Mouse (Mus musculus) forebrain, embryonic 12.5 days (tissue): ENCODE results near the gene Klhl13. TPM values are rescaled to one million over a fixed set of nuclear protein-coding genes. Genes with fewer than 3 reads are reported as not detected.

Experiments used
- ATAC-seq: fragments of 200-750 bp; cut with Nextera tagmentation; 2 replicates; pipeline ENCODE4 v1.8.0; 2017; ENCODE audit warnings: moderate TSS enrichment; ENCODE audit not compliant: low FRiP score
- H3K27ac ChIP-seq: fragments of 300-500 bp; sonication (generic); 2 replicates; pipeline ENCODE4 v1.5.1; 2016; ENCODE audit warnings: mild to moderate bottlenecking
- H3K27me3 ChIP-seq: fragments of 300-500 bp; sonication (generic); 2 replicates; pipeline ENCODE4 v1.6.1; 2016; ENCODE audit warnings: mild to moderate bottlenecking
- H3K36me3 ChIP-seq: fragments of 300-500 bp; sonication (generic); replicated peaks from 2 replicates; pipeline ENCODE4 v1.6.1; 2016; ENCODE audit warnings: mild to moderate bottlenecking
- H3K4me1 ChIP-seq: fragments of 300-500 bp; sonication (generic); 2 replicates; pipeline ENCODE4 v1.6.1; 2016
- H3K4me2 ChIP-seq: fragments of 300-500 bp; sonication (generic); 2 replicates; pipeline ENCODE4 v1.6.1; 2016; ENCODE audit warnings: mild to moderate bottlenecking, moderate library complexity
- H3K4me3 ChIP-seq: fragments of 300-500 bp; sonication (generic); replicated peaks from 2 replicates; pipeline ENCODE4 v1.5.1; 2016; ENCODE audit warnings: mild to moderate bottlenecking
- H3K9ac ChIP-seq: fragments of 300-500 bp; sonication (generic); 2 replicates; pipeline ENCODE4 v1.6.1; 2016; ENCODE audit warnings: mild to moderate bottlenecking
- H3K9me3 ChIP-seq: fragments of 300-500 bp; sonication (generic); 2 replicates; pipeline ENCODE4 v1.6.1; 2016
- WGBS: fragments of 180-500 bp; shearing (Covaris S2); methylation state at CpG from one replicate; pipeline ENCODE4 v1.1.7; 2016; 5-methylcytosine and 5-hydroxymethylcytosine counted together
- polyA plus RNA-seq: library from polyadenylated mRNA; unstranded; fragments of >200 nt; fragmentation: Nextera tagmentation; extraction: Ambion mirVana; gene quantifications from 2 replicates; pipeline ENCODE4 v1.2.1, GENCODE M21; 2016

Klhl13 gene
- 78.0 and 88.2 TPM in 2 replicates for polyA plus RNA-seq

DNA sequence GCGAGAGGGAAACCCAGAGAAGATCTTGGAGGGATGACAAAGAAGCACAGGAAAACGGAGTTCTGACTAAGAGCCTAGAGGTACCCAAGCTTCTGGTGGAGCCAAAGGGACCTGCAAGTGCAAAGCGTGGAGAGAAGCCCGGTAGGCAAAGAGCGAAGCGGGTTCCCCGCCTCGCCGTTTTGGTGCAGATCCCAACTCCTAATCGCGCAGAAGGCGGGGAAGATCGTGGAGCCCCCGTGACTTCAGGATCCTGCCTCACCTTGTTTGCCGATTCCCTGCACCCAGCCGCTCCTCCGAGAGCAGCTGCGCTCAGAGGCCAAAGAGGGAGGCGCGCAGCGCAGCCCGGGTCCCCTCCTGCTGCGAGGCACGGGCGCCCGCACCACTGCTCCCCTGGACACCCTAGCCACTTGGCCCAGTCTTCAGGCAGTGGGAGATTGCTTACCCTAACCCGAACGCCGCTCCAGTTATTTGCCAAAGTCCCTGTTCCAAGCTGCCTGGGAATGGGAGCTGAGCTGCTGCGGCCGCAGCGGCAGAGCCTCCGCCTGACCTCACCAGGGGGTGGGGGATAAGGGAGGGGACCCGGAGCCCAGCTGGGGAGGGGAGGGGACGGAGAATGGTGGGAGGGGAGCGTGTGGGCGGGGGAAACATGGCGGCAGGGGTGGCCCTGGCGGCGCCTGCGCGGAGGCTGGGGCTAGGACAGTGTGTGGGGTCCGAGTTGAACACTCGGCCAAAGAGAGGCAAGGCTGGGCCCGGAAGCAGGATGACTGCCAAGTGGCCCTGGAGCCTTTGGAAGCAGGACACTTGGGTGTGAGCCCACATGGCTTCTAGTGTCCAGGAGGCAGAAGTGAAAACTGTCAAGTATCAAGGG lies at the start of gene Klhl13:
Gene Klhl13, minus strand, starts transcription at position 569 of the 868 bp plus-strand sequence.
- WGBS, result 15% methylated on average over 45 of the region's 45 CpGs
- ATAC-seq, result peak; percentile 94
- Histone ChIP-seq H3K4me2 (peak within 1 kb of the TSS; percentile 50), H3K27ac (peak within 1 kb of the TSS; percentile 61), H3K4me3 (peak within 1 kb of the TSS; percentile 52), H3K36me3 (no peaks in the 10 kb centered on the region), H3K9me3 (no peaks in the 10 kb centered on the region), H3K9ac (peak within 1 kb of the TSS; percentile 64), H3K27me3 (no peaks in the 10 kb centered on the region), H3K4me1 (no peaks in the 10 kb centered on the region)

DNA sequence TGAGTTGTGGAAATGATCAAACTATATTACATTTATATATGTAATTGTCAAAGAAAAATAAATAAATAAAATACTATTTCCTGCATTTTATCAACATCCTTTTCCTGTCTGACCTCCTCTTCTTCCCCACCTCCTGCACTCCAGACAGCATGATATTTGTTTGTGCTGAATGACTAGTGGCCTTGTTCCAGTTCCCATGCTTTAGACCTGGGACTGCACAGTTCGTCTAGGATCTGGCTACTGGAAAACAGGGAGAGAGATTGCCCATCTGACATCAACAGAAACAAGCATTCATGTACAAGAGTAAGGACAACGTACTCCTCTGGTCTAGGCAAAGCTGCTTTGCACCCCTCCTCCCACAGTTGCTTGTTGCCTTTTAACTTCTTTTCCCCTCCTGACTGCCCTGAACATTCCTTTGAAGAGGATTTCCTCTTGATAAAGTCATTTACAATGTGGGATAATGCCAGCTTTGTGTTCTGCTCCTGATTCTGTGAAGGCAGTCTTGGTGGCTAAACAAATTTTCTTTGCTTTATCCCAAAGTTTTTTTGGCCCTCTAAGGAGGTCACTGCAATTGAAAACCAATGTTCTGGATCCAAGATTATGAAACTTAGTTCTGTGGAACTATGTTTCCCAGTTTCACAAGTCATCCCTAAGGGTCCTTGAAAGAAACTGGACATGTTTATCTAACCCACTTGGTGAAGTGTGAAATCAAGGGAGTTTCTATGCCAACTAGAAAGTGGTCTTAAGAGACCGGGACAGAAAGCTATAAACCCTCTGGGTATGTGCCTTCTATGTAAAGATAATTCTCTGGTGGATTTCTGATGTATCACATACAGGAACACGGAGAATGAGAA lies 44.6 kb upstream of the Klhl13 start:
- Histone ChIP-seq H3K4me3 (no peak overlapping the region), H3K36me3 (no peaks in the 10 kb centered on the region), H3K4me1 (no peaks in the 10 kb centered on the region), H3K27me3 (no peaks in the 10 kb centered on the region), H3K4me2 (no peak overlapping the region), H3K27ac (no peak overlapping the region), H3K9ac (no peak overlapping the region), H3K9me3 (no peaks in the 10 kb centered on the region)
- whole genome bisulfite sequencing, result 72% methylated on average over 4 of the region's 4 CpGs
- ATAC-seq, result no peak

DNA sequence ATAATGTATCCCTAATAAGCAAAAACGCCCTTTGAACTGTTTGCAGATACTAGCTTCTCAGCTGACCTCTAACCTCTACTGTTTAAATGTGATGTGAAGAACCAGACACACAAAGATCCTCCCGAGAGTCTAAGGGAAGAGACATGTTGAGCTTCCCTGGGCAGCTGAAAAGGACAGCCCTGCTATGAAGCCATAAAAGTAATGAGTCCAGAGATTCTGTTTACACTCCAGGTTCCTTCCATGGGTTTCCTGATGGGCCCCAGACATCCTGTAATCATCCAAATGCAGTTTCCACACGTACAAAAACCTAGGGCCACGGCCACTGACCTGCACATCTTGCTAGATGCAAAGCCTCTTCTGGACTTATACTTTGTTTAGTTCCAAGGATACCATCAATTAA lies 23.8 kb upstream of the Klhl13 start:
- no peak overlapping the region for H3K4me3 ChIP-seq
- no peak overlapping the region for H3K27ac ChIP-seq
- no peak overlapping the region for H3K4me2 ChIP-seq
- no peak overlapping the region for H3K9ac ChIP-seq
- H3K4me1 ChIP-seq, result no peaks in the 10 kb centered on the region
- H3K27me3 ChIP-seq, result no peaks in the 10 kb centered on the region
- H3K36me3 ChIP-seq, result no peaks in the 10 kb centered on the region
- 70% methylated on average over 4 of the region's 4 CpGs for WGBS
- ATAC-seq, result no peak
- H3K9me3 ChIP-seq, result no peaks in the 10 kb centered on the region

DNA sequence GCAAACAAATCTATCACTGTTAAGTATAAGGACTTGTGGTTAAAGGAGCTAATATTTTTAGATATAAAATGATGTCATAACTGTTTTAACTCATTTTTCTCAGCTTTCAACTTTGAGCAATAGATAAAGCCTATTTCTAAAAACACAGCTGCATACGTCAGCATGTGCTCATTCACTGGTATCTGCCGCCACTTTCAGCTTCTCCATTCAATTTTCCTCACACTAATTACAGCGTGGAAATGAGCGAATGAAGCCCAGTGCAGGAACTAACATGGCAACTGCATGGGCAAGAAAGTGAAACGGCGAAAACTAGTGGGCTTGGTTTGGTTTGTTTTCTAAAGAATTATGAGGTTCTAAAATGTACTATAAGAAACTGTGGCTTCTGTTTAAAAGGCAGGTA lies 1.4 kb downstream of the Klhl13 start:
- no peaks in the 10 kb centered on the region for H3K9me3 ChIP-seq
- H3K36me3 ChIP-seq, result no peaks in the 10 kb centered on the region
- no peak overlapping the region for H3K9ac ChIP-seq
- H3K4me2 ChIP-seq, result peak overlapping the region; percentile 43
- no peak overlapping the region for H3K27ac ChIP-seq
- no peaks in the 10 kb centered on the region for H3K4me1 ChIP-seq
- H3K4me3 ChIP-seq, result peak overlapping the region; percentile 18; the same call in 1 of the 2 replicates
- no peaks in the 10 kb centered on the region for H3K27me3 ChIP-seq
- no peak for ATAC-seq
- 40% methylated on average over 6 of the region's 6 CpGs for WGBS

DNA sequence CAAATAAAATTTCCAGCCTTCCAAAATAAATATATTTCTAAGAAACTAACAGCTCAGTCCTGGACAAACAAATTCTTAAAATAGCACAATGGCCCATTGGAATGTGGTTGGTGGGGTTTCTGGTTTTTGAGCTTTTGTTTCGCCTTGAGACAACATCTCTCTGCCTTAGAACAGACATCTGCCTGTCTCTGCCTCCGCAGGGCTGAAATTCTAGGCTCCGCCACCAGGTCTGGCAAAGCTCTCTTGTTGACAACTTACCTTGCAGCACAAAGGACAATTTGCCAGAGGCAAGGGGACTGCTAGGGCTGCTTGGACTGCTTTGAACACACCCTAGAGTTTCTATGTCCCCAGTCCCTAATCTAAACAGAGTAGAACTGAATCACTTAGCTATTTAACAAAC lies 4.4 kb downstream of the Klhl13 start:
- WGBS, result 91% methylated on average over 3 of the region's 3 CpGs
- no peaks in the 10 kb centered on the region for H3K9me3 ChIP-seq

DNA sequence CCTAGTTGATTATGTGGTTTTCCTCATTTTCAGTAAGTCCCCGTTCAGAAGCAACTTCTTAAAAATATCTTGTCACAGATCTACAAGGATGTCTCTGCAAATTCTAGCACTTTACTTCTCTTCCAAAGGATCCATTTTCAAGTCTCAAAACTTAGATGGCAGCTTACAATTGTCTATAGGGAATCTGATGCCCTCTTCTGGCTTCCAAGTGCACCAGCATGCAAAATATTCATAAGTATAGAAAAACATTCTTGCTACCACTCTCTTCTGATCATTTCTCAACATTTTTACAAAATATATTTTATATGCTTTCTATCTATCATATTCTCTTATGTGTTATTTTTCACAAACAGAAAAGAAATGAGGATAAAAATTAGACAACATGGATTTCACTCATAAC lies 14.8 kb downstream of the Klhl13 start:
- Histone ChIP-seq H3K9ac (no peak overlapping the region), H3K27ac (no peak overlapping the region), H3K4me1 (no peaks in the 10 kb centered on the region), H3K4me2 (no peak overlapping the region), H3K4me3 (no peak overlapping the region), H3K36me3 (no peaks in the 10 kb centered on the region), H3K9me3 (no peaks in the 10 kb centered on the region), H3K27me3 (no peaks in the 10 kb centered on the region)
- WGBS, result 86% methylated on average over 1 of the region's 1 CpGs
- no peak for ATAC-seq

More for the DNA sequence above, 4.4 kb downstream of the Klhl13 start:
- no peaks in the 10 kb centered on the region for H3K27me3 ChIP-seq
- H3K36me3 ChIP-seq, result no peaks in the 10 kb centered on the region
- ATAC-seq, result no peak
- H3K4me3 ChIP-seq, result no peak overlapping the region
- no peak overlapping the region for H3K27ac ChIP-seq
- H3K9ac ChIP-seq, result no peak overlapping the region
- no peaks in the 10 kb centered on the region for H3K4me1 ChIP-seq
- H3K4me2 ChIP-seq, result no peak overlapping the region

DNA sequence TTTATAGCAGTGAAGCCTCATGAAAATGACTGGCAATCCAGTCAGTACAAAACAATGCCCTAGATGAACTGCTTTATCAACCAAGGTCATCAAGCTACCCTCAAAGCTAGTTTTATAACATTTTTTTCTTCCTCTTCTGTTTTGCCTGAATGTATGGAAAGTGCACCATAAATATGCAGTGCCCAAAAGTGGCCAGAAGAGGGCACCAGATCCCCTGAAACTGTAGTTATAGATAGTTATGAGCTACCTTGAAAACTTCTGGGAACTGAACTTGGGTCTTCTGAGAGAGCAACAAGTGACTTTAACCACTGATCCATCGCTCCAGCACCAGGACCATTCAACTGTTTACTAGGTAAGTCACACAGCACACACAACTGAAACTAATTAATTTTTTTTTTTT lies 36.8 kb downstream of the Klhl13 start:
- no peak overlapping the region for H3K9ac ChIP-seq
- WGBS, result 78% methylated on average over 1 of the region's 1 CpGs

DNA sequence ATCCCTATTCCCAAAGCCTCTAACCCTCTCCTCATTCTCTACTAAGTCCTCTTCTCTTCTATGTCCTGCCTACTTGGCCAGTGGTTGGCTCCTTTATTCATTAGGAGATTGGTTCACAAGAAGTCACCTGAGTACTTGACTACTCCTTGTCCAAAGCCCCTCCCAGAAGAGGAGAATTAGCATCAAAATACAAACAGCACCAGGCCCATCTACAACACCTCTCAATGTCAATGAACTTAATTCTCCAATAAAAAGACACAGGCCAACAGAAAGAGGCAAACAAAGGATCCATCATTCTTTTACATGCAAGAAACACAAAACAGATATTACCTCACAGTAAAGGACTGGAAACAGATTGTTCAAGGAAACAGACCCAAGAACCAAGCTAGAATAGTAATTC lies 46.0 kb downstream of the Klhl13 start:
- Histone ChIP-seq H3K4me1 (no peaks in the 10 kb centered on the region), H3K4me2 (no peak overlapping the region), H3K27me3 (no peaks in the 10 kb centered on the region), H3K27ac (no peak overlapping the region), H3K9ac (no peak overlapping the region), H3K4me3 (no peak overlapping the region), H3K36me3 (no peaks in the 10 kb centered on the region), H3K9me3 (no peaks in the 10 kb centered on the region)
- no peak for ATAC-seq

More for the DNA sequence above, 36.8 kb downstream of the Klhl13 start:
- Histone ChIP-seq H3K9me3 (no peaks in the 10 kb centered on the region), H3K4me1 (no peaks in the 10 kb centered on the region), H3K4me3 (no peak overlapping the region), H3K27me3 (no peaks in the 10 kb centered on the region), H3K36me3 (no peaks in the 10 kb centered on the region), H3K4me2 (no peak overlapping the region), H3K27ac (no peak overlapping the region)
- ATAC-seq, result no peak

DNA sequence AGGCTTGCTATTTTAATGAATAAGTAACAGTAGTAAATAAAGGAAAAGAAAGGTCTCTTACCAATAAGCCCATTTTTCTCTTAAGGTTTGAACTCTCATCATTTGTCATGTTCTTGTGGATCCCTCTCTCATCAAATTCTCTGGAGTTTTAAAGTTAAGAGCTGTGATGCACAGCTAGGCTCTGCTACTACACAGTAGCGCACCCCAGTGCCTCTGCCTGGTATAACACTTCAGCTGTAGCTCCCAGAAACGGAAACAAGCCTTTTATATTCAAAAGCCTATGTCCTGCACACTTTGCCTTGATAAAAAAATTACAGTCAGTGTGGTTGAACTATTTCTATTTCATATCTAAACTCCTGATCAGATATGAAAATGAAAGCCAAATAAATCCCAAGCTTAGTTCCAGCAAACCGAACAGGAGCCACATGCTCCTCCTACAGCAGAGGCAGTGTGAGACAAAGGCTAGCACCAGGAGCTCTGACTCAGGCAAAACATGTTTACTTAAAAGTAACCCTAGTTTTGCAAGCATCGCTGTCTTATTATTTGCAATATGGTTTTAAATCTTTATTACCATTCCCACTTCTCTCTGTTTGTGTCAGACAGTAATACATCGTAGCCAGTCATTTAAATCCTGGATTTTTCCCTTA lies 68.8 kb downstream of the Klhl13 start:
- Histone ChIP-seq H3K27ac (no peak overlapping the region), H3K4me1 (no peaks in the 10 kb centered on the region), H3K36me3 (no peaks in the 10 kb centered on the region), H3K27me3 (no peaks in the 10 kb centered on the region), H3K9ac (no peak overlapping the region), H3K9me3 (no peaks in the 10 kb centered on the region), H3K4me3 (no peak overlapping the region), H3K4me2 (no peak overlapping the region)
- ATAC-seq, result peak; percentile 71; the same call in 1 of the 2 replicates
- 29% methylated on average over 5 of the region's 5 CpGs for WGBS

DNA sequence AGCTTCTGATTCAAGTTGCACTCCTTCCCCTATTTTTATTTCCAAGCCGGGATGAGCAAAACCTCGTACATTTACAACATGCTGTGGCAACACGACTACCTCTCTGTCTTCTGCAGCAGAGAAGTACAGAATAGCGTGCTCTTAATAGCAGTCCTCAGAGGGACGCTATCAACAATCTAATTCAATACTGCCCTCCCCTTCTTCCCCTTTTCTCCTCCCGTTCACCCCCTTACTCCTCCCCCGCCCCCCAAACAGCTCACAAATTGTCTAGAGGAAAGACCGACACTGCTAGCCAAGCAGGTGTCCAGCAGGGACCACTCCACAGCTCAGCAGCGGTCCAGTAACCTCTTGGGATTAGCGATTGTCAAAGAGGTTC lies 79.5 kb downstream of the Klhl13 start:
- Histone ChIP-seq H3K9ac (0 out of 2 replicates have a peak overlapping the region, but pooled peaks have one; percentile 17), H3K4me3 (peak overlapping the region; percentile 23), H3K4me2 (peak overlapping the region; percentile 44), H3K9me3 (no peaks in the 10 kb centered on the region), H3K36me3 (no peaks in the 10 kb centered on the region), H3K27me3 (no peaks in the 10 kb centered on the region), H3K4me1 (no peaks in the 10 kb centered on the region), H3K27ac (peak overlapping the region; percentile 53)
- ATAC-seq, result peak; percentile 63
- 13% methylated on average over 10 of the region's 10 CpGs for WGBS

DNA sequence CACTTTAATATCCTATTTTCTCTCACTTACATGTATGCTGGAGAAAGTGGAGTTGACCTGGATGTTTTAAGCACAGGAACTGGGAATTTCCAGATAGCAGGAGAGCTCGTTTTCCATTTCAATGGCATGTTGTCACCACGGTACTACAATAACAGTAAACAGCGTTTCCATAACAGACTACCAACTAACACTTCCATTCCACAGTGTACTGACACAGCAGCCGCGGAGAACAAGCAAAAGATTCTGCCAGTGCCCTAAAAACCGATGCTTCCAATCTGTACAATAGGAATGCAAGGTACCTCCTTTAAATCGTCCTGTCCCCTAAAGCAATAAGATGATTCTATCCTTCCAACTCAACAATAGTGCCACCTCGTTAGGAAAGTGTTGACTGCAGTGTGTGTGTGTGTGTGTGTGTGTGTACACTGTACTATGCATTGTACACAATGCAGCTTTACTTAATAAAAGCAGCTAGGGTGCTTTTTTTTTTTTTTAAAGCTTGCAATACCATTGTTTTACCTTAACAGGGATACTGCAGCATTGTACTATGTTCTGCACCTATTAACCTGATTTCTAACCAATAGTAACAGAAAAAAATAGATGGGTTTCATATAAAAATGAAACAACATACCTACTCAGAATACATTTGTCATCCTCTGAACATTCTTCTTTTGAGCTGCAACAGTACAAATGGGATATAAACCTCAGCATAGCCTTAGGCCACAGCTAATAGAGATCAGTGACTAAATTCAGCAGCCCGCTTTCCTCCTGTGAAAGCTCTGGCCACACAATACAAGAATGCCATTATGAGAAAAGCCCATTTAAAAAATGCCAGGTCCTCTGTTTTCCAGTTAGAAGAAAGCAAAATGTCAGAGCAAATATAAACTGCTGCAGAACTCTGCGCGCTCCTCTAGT lies 80.1 kb downstream of the Klhl13 start:
- Histone ChIP-seq H3K4me3 (peak overlapping the region; percentile 27), H3K36me3 (no peaks in the 10 kb centered on the region), H3K9ac (no peak overlapping the region), H3K4me1 (no peaks in the 10 kb centered on the region), H3K27me3 (no peaks in the 10 kb centered on the region), H3K27ac (peak overlapping the region; percentile 53), H3K4me2 (peak overlapping the region; percentile 44), H3K9me3 (no peaks in the 10 kb centered on the region)
- peak; percentile 23; the same call in 1 of the 2 replicates for ATAC-seq
- WGBS, result 29% methylated on average over 11 of the region's 11 CpGs
